In the genomic region with DNA sequence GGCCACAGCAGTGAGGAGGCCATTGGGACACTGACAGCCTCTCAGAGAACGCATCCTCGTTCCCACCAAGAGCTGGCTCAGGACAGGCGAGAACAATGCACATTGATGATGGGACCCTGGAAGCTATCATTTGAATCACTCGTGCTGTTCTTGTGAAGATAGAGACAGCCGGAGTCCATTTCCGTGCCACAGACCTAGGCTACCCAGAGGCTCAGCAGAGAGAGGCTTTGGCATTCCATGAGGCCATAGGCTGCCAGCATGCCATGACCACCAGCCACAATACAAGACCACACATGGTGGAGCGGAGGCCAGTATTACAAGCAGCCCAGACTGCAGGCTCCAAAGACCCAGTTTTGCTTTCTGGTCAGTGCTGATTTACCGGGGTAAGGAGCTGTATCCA, we compare ENCODE assay signal across 25 mouse cellular contexts. TPM values are rescaled to one million over a fixed set of nuclear protein-coding genes. Genes with fewer than 3 reads are reported as not detected.
"Had no signal": no experiment of that assay in that cellular context is flagged by ENCODE, and none has a peak within 500 bp of the region (broad histone marks: within the 10 kb centered on the region; RNA-seq: fewer than 3 reads in every experiment).

No protein-coding gene starts in this region.

- H3K4me2 ChIP-seq: heart, embryonic 12.5 days; hindbrain, embryonic 15.5 days; kidney, embryonic 15.5 days; limb, embryonic 13.5 days; limb, embryonic 15.5 days; liver, embryonic 12.5 days had no signal

- H3K9ac ChIP-seq: forebrain, postnatal 0 days; heart, embryonic 12.5 days; hindbrain, embryonic 15.5 days; kidney, embryonic 15.5 days; limb, embryonic 13.5 days; limb, embryonic 15.5 days; liver, embryonic 12.5 days had no signal

- DNase-seq: forebrain, postnatal 0 days; gastrocnemius, postnatal 14 days; gastrocnemius, postnatal 36 days; heart, adult 18-20 months; heart, postnatal 14 days; heart, postnatal 36 days; kidney, adult 11 months; kidney, adult 2 months; kidney, adult 9 months; kidney, postnatal 14 days; kidney, postnatal 36 days; layer of hippocampus, adult 9-11 months; layer of hippocampus, postnatal 36 days; left cerebral cortex, postnatal 4 days had no signal

- H3K27ac ChIP-seq: heart, embryonic 10.5 days; hindbrain, embryonic 15.5 days; kidney, embryonic 15.5 days; kidney, postnatal 0 days; limb, embryonic 13.5 days; limb, embryonic 15.5 days; liver, embryonic 12.5 days had no signal

- H3K27me3 ChIP-seq: heart, embryonic 12.5 days; hindbrain, embryonic 15.5 days; kidney, embryonic 15.5 days; limb, embryonic 15.5 days; liver, embryonic 12.5 days had no signal

- H3K9me3 ChIP-seq: heart, embryonic 10.5 days; heart, embryonic 12.5 days; hindbrain, embryonic 15.5 days; kidney, embryonic 15.5 days; limb, embryonic 13.5 days; limb, embryonic 15.5 days; liver, embryonic 12.5 days had no signal

- H3K4me3 ChIP-seq: heart, embryonic 10.5 days; heart, embryonic 12.5 days; hindbrain, embryonic 15.5 days; kidney, embryonic 15.5 days; limb, embryonic 13.5 days; limb, embryonic 15.5 days; liver, embryonic 12.5 days had no signal

- H3K36me3 ChIP-seq: heart, embryonic 10.5 days; heart, embryonic 12.5 days; hindbrain, embryonic 15.5 days; kidney, embryonic 15.5 days; limb, embryonic 13.5 days; limb, embryonic 15.5 days; liver, embryonic 12.5 days had no signal

- H3K4me1 ChIP-seq: heart, embryonic 10.5 days; heart, embryonic 12.5 days; hindbrain, embryonic 15.5 days; kidney, embryonic 15.5 days; limb, embryonic 13.5 days; limb, embryonic 15.5 days; liver, embryonic 12.5 days had no signal

- ATAC-seq: forebrain, postnatal 0 days; intestine, embryonic 16.5 days; liver, embryonic 12.5 days had no signal

RNA-seq across cellular contexts. Expression of a gene that starts 19.2 kb away (rescaled TPM):
- total RNA-seq: hematopoietic stem cell, adult 5-6 weeks had no signal
- polyA plus RNA-seq: limb, embryonic 11.5 days had no signal
